Mouse (Mus musculus) lung, postnatal 36 days (tissue): ENCODE data around the gene Arhgef17.
A peak's percentile ranks its signal among the peaks of the same experiment; 100 is the strongest.

Experiments
- DNase-seq: peaks from one replicate; pipeline ENCODE4 v3.0.0; 2022; ENCODE audit warnings: mixed read lengths

Arhgef17 gene

DNA sequence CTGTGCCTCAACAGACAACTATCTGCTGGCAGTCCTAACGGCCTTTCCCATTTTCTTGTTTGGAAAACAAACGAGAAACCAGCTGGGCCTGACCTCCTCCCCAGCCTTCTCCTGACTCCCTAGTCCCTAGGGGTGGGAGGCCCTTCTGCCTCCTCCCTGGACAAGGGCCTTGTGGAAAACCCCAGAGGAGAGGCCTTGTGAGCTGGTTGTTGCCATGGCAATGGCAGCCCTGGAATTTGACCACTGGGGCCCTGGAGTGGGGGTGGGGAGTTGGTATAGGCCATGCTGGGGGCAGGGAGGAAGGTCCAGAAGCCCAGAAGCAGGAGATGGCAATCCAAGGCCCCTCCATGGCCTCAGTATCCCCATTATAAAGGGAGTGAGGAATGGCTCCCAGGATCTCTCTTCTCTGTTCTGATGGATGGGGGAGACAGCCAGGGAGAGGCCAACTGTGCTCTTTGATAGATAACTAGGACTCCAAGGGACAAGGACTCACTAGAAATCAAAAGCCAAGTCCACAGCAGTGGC is 20.6 kb downstream of the Arhgef17 start:
- peak; percentile 62 for DNase-seq

DNA sequence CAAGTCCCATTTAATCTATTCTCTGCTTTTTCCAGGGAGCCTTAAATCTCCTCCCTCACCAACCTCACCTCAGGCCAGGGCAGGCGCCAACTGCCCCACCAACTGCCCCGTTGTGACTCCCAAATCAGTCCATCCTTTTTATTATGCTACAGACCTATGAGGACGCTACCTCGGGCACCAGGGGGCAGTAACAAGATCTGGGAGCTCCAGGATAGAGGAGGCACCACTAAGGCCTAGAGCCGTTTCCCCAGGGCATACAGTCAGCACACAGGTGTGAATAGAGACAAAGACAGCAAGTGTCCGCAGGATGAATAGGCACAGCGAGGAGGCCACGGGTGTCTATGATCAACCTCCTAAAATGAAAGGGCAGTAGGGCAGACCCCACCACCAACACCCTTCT is 23.3 kb downstream of the Arhgef17 start:
- peak; percentile 74 for DNase-seq

DNA sequence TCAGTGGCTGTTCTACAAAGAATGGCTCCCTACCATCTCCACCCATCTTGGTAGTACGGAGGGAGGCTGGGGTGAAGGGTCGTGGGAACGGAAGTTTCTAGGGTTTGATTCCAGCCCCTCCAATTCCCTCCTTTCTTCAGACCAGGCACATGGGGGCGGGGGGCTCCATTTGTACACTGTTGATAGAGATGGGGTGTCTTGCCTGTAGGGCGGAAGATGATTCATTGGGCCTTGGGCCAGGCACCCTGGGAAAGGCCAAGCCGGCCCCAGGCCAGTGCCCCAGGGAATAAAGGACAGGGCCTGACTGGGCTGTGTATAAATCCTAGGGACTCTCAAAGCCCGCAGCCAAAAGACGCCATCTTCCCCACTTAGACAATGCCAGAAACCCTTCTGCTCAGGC is 23.8 kb downstream of the Arhgef17 start:
- peak; percentile 68 for DNase-seq

DNA sequence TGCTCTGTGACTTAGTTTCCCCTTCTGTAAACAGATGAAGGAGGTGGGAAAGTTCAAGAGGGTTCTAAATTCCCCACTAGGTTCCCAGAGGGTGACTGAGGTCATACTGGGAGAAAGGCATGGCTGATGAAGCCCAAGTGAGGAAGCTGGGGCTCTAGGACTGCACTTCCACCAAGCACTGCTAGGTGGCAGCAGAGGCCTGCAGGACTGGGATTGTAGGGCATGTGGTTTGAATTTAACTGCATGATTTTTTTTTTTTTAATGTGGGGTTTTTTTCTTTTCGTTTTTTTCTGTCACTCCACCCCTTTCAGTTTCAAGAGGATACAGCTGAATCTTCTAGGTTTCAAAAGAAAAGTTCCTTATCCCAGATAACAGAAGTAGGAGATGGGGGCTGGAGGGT is 24.7 kb downstream of the Arhgef17 start:
- peak; percentile 91 for DNase-seq

DNA sequence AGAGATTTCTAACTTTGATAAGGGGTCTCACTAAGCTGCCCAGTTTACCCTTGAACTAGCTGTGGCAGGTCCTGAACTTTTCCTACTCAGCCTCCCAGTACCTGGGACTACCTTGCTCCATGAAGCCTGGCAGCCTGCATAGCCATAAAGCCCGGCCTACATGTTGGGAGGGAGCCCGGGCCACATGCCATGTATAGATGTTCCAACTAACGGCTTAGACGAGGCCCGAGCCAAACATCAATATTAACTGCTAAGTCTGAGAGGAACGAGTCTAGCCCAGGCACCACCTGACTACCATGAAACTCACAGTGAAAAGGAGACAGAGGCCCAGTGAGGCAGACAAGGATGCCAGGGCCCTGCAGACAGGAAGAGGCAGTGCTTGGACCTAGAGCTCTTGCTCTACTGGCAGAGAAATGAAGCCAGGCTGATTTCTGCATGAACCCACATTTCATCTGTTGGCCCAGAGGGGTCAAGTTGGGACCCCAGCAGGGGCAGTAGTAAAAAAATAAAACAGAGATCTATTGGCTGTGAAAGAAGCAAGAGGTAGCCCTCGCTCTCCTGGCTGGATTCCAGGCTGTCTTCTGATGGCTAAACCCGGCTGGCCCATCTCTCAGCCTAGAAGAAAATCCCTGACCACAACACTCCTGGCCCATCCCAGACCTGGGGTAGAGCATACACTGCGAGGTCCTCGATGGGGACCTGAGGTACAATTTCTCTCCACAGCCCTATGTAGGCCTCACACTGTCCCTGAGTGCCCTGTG is 25.7 kb downstream of the Arhgef17 start:
- no peak for DNase-seq

DNA sequence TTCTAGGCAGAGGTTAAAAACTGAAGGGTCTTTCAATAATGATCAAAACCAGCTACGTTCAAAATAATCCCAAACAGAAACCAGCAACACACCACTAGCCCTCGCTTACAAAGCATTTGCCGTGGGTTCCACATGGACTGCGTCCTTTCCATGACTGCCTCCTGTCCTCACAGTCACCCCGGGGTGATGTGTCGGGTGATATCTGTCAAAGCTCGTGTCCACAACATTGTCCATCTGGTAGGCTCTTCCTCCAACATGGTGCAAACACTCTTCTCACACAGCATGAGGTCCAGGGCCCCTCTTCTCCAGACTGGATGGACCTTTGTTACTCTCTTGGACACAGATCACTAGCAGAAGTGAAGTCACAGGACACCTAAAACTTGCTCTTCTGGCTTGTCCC is 26.9 kb downstream of the Arhgef17 start:
- peak; percentile 69 for DNase-seq

DNA sequence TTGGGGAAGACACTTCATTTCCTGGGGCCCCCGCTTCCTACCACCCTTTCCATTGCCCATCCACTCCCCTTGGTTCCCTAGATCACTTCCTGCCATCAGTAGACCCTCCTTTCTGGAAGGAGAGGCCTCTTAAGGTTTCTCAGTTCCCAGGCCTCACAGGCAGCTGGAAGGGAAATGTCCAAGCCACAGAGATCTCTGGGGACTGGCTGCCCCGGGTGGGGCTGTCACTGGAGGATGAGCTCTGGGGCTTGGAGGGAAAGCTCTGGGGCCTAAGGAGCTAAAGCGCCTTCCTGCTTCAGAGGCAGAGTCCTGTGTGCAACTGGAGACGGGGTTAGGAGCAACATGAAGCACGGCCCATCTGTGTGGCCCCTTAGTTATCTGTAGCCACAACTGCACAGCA is 27.3 kb downstream of the Arhgef17 start:
- no peak for DNase-seq

DNA sequence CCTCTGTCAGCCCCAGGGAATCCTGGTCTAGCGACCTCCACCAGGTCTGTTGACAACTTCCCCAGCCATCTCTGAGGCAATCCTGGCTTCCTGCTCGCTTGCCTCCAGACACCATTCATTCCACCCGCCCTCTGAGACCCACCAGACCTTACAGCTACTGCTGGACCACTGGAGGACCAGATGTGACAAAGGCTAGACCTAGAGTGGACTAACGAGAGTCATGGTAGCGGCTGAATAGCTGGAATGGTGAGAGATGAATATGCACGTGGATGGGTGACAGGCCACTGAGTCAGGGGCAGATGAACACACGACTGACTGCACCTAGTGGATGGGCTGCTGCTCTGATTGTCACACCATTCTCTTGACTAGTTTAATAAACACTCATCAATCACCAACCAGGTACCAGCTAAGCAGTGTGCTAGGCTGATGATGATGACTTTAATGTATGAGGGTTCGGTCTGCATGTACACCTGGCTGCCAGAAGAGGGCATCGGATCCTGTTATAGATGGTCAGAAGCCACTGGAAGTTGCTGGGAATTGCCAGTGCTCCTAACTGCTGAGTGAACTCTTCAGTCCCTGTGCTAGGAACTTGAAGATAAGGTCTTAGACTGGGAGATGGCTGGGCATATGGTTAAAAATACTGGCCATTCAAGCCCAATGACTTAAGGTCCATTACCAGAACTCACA is 29.3 kb downstream of the Arhgef17 start:
- peak; percentile 54 for DNase-seq

DNA sequence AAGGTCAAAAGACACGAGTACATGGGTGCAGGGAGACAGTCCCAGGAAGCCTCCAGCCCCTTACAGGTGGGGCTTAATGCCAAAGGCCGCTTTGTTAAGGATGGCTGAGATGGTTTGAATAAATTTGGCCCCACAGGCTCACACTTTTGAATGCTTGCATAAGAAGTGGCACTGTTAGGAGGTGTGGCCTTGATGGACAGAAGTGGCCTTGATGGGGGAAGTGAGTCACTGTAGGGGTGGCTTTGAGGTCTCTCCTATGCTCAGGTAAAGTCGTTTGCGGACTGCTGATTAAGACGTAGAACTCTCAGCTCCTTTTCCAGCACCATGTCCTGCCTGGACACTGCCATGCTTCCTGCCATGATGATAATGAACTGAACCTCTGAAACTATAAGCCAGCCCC is 34.1 kb downstream of the Arhgef17 start:
- DNase-seq = no peak

DNA sequence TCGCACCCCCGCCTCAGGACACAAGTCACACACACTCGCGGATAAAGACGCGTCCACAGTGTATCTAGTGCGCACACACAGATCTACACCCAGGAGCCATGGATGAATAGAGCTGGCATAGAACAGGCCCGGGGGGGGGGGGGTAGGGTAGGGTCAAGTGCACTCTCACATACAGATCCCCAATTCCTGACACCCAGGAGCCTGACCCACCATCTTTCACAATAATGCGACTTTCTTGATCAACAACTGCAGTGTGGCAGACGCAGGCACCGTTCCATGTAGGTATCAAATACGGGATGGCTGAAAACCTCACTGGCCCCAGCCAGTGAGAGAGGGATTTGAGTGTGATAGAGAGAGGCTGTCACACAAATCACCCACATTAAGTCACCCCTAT is 37.1 kb downstream of the Arhgef17 start:
- DNase-seq = no peak

DNA sequence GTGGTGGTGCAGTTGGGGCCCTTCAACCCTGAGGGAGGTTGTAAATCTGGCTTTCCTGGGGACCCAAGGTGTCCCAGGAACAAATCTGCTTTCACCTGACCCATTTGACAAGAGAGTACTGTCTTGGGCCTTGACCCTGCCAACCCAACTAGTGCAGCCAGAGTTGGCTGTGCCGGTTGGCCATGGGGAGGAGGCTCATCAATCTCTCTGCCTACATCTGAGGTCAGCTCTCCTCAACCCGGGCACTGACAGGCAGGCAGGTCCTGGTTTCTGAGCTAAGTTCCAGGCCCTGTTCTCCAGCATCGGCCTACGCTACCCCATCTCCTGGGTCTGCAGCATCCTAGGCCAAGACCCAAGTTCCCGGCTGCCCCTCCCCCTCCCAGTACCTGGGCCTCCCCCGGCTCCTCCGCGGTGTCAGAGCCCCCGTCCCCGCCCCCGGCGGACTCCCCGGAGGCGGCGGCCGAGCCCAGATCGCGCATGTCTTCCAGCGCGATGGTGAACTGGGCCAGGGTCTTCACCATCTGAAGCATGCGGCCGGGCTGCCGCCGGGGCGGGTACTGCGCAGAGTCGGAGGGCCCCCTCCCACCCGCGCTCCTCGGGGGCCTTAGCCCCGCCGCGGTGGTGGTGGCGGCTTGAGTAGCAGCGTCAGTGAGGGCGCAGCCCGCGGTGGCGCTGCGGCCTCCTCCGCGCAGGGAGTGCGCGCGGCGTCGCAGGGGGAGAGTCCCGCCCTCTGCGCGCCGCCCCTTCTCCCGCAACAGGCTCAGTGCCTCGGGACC is 37.7 kb downstream of the Arhgef17 start:
- no peak for DNase-seq

DNA sequence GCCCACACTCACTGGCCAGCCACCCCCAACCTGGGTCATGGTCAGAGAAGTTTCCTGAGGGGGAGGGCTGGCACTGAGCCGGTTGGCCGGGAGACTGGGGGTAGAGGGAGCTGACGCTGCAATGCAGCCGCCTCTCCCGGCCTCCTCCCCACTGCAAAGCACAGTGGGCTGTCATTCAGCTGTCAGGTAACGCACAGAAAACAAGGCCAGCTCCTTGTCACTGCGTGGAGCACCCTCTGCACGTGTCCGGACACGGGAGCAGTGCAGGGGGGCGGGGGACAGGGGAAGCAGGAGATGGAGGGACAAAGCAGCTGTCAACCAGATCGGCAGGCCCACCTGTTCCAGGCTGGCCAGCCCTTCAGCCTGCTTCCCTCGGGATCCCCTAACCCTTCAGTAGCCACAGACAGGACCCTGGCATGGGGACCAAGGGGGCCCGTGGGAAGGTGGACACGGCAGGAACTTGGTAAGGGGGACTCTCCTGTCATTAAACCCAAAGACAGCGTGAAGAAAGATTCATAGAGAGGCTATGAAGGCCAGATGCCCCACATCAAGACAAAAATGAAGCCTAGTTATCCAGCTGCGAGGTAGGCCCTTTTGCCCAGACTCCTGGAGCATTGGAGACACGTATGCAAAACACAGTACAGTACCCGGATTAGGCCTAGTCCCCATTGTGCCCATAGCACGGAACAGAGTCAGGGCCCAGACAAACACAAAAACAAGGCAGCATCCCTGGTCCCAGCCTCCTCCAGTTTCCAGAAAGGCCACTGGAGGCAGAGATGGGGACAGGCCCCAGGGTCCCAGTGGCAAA is 38.5 kb downstream of the Arhgef17 start:
- DNase-seq = no peak

DNA sequence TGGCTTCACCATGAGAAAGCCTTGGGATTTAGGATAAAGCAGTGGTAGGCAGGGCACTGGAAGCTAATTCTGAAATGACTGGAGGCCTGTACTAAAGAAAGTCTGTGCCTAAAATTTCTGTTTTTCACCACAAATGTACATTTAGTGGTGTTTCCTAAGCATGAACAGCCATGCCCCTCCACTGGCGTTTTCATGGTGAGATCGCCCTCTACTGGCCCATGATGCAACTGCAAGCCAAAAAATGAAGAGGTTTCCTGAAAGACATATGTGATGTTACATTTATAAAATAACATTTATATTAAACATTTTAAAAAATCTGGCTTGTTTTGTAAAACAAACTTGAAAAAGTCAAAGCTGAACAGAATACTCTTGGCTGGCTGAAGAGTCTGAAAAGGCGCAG is 45.4 kb downstream of the Arhgef17 start:
- DNase-seq = peak; percentile 58

DNA sequence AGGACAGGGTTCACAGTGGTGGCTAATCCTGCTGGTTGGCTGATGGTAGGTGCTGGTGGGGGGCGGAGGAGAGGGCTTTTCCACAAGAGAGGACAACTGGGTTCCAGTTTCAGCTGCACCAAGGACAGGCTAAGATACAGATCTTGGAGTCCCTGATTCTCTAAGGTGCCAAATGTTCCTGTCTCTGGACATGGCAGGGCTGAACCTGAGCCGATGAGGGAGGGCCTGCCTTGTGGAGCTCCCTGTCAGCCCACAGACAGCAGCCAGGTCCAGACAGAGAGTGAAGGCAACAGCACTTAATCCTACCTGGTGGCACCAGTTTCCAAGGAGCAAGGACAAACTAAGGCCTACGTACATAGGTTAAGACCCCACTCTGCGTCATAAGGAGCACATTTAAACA is 47.4 kb downstream of the Arhgef17 start:
- no peak for DNase-seq

DNA sequence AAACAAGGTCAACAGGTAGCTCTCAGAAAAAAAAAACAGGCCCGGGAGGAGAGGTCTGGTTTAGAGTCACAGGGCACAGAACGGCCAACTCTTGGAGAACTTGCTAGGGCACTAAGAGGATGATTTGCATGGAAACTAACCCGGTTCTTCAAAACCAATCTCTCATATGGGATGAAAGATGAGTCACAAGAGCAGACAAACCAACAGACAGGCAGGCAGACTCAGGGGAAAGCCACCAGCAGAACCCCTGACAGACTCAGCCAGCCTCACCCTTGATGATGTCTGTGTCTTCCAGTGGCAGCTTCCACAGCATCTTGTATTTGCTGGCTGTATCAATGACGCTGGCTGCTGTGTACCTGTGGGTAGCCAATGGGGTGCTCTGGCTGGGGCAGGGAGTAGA is 50.0 kb downstream of the Arhgef17 start:
- DNase-seq = no peak

DNA sequence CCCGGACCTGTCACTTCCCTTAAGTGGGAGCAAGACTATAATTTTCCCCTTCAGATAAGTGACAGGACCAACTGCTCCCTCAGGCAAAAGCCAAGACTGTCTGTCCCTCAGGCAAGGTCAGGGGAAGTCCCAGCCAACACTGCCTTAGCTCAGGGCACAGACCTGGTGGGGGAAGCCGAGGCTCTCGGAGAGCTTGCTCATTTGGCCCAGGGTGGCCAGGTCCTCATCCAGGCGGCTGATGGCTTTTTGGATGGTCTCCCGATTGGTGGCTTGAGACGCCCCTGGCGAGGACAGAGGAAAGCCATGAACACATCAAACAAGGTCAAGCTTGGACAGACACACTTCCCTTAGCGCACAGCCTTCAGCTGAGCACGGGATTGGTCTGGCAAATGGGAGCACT is 50.4 kb downstream of the Arhgef17 start:
- DNase-seq = no peak

DNA sequence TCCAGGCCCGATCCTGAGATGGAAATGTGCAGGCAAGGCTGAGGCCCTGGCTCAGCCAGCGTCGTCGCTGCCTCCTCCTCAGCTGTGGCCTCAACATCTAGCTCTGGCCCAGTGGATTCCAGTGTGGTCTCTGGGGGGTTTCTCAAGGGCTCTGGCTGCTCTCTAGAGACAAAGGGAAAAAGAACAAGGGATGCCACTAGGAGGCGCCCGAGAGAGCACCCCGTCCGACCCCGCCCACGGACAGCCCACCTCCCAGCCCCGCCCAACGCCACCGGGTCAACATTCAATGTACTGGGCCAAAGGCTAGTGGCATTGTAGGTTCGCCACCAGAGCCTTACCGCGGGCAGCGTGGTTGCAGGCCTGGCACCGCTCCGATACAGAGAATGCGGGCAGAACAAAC is 52.3 kb downstream of the Arhgef17 start:
- DNase-seq = peak; percentile 82

DNA sequence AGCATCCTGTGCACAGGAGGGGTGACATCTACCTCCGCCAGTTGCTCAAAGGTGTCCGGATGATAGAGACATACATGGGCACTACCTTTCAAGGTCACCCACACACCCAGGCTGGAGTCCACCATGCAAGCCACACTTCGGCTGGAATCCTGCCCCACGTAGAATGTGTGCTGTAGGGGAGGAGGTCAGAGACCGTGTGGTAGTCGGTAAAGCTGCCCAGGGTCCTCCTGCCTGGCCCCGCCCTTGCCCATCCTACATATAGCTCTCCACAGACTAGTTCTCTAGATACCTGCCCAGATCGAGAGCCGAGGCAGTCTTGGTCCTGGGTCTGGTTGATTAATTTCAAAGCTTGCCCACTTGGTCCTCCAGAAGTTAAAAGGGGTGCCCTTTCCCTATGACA is 55.1 kb downstream of the Arhgef17 start:
- DNase-seq = no peak

DNA sequence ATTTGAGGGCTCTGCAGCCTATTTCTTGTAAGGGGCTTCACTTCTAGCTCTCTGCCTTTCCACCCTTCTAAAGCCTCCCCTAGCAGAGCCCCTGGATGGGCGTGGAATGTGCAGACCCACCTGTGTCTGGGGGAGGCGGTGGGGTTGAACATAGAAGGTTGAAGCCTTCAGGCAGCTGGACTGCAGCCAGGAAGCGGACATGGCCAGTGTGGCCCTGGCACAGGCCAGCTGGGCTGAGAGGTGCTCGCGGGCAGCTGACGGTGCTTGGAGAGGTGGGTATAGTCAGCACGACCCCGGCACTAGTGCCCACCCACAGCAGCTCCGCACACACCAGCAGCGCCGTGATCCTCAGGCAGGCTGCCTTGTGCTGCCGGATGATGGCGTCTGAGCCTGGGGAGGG is 55.6 kb downstream of the Arhgef17 start:
- DNase-seq = no peak

DNA sequence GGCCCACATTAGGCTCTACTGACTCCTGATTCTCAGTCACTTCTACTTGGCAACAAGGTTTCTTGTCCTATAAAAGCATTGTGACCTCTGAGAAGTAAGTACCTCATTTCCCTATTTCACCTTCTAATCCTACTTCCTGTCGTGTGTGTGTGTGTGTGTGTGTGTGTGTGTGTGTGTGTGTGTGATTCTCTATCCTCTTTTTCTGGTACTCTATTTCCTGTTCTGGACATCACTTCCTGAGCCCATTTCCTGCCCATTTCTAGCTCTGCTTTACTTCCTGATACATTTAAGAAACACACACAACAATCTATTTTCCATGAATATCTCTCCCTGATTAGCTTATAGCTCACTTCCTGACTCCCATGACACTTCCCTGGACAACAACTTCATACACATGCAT is 56.1 kb downstream of the Arhgef17 start:
- DNase-seq = no peak

DNA sequence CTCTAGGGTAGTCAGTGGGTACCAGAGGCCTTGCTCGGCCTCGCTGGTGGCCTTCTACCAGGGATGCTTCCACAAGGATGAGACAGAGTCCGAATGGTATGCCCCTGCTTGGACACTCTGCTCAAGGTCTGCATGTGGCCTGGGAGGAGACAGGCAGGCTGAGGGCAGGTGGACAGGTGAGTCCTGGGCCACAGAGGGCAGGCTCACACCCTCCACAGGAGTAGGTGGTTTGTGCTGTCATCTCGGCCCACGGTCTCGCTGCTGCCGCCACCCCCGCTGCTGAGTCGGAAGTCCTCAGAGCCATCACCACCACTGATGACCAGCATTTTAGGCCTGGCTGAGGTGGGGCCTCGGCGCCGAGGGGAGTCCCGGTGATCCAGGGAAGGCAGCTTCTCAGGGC is 58.7 kb downstream of the Arhgef17 start:
- DNase-seq = no peak

DNA sequence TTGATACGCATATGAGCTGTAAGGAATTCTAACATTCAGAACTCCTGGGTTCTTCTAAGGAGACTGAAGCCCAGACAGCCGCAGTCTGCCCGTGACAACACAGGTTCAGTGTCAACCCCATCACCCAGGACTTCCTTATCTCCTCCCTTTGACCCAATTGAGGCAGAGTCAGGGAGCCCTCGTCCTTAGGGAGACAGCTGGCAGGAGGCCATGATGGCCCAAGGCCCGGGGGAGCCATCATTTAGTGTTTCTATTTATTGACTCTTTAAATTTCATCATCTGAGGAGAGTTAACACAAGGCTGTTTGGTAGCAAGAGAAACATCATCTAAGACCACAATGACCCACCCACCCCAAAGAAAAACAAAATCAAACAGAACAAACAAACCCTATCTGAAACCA is 60.0 kb downstream of the Arhgef17 start:
- peak; percentile 33 for DNase-seq

DNA sequence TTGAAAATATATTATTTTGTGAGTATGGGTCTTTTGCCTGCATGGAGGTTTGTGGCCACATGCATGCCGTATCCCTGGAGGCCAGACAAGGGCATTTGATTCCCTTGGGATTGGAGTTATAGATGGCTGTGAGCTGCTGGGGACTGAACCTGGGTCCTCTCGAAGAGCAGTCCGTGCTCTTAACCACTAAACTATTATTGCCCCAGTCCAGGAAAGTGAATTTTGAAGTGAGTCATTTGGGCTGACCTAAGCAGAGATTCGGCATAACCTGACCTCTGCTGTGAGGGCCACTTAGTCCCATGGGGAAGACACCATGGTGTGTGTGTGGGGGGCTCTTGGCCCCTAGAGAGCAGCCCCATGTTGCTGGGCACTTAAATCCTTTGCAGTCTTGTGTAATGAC is 60.6 kb downstream of the Arhgef17 start:
- DNase-seq = no peak
